Mouse (Mus musculus) thymus, adult 2 months (tissue): Measurements from ENCODE around the gene Idi2.
"Not testable (repeated sequence)": the region's sequence is repeated elsewhere in the genome, so short reads cannot be mapped to it uniquely, and the experiment has no call there.

ENCODE experiments used
- CTCF ChIP-seq: fragments of 200-500 bp; IDR thresholded peaks from 2 replicates; pipeline ENCODE4 v1.5.1; 2012; ENCODE audit warnings: mild to moderate bottlenecking, control low read depth, low read length, moderate library complexity, borderline replicate concordance; ENCODE audit not compliant: control insufficient read depth, poor library complexity, insufficient read depth; ENCODE audit errors: extremely low read depth
- POLR2A ChIP-seq: fragments of 200-500 bp; IDR thresholded peaks from 2 replicates; pipeline ENCODE4 v1.6.1; 2012; ENCODE audit warnings: mild to moderate bottlenecking, low read length, control low read depth, moderate library complexity; ENCODE audit not compliant: control insufficient read depth, poor library complexity, insufficient read depth; ENCODE audit errors: extremely low read depth

GRCm38 (mm10) chr13:8956873-8957272 lies 4.2 kb downstream of the Idi2 start:
- TF ChIP-seq CTCF, POLR2A: not testable (repeated sequence)
